Mouse (Mus musculus) layer of hippocampus, postnatal 25 days (tissue): Measurements from ENCODE around the gene Slc35a2. TPM values are rescaled to one million over a fixed set of nuclear protein-coding genes. Genes with fewer than 3 reads are reported as not detected.

ENCODE experiments used
- DNase-seq, 2 experiments: peaks; one replicate each; pipeline ENCODE4 v3.0.0; 2022; ENCODE audit warnings: mixed read lengths in 2 of 2, low spot score in 1 of 2; ENCODE audit errors: extremely low spot score in 1 of 2
- total RNA-seq, 2 experiments: library from RNA; stranded (reverse); gene quantifications; 2 replicates each; pipeline ENCODE4 v1.2.3; 2021

The Slc35a2 gene
- total RNA-seq, result 10 to 100 TPM; 44.7 to 45.9 TPM

DNA sequence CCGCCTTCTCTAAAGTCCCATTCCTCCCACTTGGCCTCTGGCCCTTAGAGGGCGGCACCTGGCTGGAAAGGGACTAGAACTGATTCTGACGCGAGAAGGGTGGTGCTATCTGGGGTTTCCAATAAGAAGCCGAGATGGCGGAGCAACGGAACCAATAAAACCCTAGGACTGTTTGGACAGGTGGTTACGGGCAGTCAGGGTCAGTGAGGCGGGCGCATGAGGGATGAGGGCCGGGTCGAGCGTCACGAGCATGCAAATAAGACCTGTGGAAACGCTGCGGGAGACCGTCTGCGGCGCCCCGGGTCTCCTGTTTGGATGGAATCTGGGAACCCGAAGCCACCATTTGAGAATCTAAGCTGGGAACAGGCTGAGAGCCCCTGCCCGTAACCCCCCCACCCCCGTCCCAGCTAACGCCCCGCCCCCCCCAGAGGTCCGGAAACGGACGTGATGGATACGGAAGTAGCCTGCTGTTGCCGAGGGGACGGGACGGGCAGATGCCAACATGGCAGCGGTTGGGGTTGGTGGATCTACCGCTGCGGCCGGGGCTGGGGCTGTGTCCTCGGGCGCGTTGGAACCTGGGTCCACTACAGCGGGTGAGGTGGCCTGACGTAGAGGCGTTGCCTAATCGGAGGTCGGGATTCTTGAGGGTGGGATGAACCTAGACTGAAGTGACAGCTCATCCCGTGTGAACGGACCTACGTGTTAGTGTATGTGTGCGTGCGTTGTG, at the start of gene Slc35a2:
Slc35a2 (plus strand) TSS at position 188 of the 727 bp plus-strand sequence.
- peak; percentile 44 to 59 for DNase-seq

- no peak for DNase-seq
Observed at GRCm38 (mm10) chrX:7837146-7837545, 46.7 kb upstream of the Slc35a2 start.

GRCm38 (mm10) chrX:7840842-7841162, 43.0 kb upstream of the Slc35a2 start:
- no peak for DNase-seq

DNA sequence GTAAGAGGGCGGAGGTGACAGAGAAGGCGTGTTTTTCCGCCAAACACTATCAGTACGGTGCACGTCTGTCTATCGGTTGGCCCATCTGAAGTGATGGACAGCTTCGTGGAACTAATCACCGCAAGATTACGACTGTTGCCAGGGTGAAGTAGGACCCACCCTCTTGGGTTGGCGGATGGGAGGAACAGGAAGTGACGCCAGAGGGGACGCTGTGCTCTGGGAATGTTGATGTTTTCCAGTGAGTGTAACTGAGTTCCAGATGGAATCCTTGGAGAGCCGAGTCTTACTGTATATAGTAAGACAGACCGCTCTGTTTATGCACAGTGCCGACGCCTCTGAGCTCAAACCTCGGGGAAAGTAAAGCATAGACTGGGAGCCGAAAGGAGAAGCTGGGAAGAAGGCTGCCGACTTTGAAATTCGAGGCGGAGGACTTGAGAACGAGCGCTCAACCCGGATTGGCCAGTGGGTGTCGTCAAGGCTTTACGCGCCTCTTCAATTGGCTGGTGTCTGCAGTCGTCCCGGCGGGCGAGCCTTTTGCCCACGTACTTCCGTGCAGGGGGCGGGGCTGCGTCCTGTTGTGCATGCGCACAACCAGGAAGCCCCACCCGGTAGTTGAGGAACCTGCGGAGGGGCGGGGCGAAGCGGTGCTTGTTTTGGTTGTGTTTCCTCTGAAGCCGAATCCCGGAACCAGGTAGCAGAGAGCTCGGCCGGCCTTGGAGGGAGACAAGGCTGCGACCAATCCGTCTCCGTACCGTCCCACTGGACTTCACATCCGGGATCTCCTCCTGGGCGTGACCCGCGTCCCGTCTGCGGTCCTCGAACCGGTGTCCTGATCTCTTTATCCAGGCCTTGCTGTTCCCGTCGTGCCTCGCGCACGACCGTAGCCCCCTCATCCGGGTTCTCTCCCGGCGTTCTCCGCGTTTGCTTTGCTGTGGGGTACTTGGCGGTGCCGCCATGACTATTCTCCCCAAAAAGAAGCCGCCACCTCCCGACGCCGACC, 42.4 kb upstream of the Slc35a2 start, which contains the start of gene Otud5:
Otud5 (plus strand) TSS at position 202 of the 1,000 bp plus-strand sequence.
- DNase-seq, result peak; percentile 73 to 74

- DNase-seq, result no peak
Observed at GRCm38 (mm10) chrX:7842318-7842717, 41.5 kb upstream of the Slc35a2 start.

DNA sequence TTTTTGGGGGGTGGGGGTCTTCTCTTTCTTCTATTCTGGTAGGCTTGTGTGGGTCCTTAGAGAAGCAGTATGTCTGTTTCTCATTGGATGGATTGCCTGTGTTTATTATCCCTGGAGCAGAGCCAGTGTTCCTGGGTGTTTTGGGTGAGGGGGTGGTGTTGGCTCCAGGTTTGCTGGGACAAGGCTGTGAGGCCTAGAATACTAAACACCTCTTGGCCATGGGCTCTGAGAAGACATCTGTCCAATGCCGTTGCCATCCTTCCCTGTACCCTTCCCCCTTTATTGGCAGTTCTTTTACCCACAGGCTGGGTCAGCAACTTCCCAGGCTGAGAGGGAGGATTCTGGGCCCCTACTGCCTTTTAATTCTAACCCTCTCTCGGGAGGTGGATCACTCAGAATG, 36.0 kb upstream of the Slc35a2 start:
- DNase-seq, result no peak

DNA sequence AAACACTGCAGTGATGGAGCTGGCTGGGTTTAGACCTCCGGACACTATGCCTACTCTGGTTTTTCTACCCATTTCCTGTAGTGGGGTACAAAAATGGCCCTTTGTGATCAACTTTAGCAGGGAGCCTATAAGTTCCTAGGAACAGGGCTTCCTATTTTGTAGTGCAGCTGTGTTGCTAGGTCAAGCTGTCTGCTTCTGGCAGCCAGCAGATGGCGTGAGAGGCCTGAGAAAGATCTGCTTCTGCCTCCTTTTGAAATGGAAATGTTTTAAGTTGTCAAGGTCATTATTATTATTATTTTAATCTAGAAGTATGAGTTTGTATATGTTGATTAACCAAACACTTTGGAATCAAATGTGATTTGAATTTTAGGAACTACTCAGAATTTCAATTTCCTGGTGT, 29.2 kb upstream of the Slc35a2 start:
- peak in 1 of 2 experiments; percentile 46 for DNase-seq

DNA sequence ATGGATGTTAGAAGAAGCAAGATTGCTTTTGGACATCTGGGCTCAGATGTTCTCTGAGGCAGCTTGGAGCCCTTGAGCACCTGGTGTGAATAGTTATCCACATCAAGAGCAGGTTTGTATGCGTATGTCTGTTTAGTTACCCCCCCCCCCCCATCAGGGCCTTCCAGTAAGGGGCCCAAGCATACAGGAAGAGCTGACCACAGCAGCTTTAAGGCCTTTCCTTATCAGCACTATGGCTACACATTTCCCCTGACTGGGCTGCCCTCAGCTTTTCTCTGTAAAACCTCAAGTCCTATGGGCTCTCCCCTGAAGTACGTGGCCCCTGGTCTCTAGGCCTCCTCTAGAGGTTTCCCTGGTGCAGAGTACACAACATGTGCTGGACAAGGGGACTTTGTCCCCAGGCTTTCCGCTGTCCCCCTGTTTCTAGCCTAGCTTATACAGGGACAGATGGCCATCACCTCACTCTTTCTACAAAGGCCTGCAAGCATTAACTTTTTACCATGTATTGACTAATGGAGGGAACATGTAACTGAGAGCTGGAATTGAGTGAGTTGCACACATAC, 24.6 kb upstream of the Slc35a2 start:
- DNase-seq, result no peak

DNA sequence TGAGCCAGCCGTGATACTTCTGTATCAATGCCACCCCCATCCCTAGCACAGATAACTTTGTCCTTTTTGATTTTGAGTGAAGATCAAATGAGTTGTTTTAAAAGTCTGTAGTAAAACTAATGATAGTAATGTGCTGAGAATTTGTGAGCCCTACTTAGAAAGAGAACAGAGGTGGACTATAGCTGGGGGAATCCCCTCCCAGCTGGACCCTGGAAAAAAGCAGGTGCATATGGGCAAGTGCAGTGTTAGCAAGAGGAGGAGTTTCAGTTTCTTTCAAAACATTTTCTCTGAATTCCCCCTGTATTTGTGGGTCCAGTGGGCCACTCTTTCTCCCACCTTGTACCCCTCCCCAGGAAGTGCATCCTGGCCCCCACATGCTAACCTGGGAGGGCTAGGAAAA, 20.6 kb upstream of the Slc35a2 start:
- DNase-seq, result no peak

DNA sequence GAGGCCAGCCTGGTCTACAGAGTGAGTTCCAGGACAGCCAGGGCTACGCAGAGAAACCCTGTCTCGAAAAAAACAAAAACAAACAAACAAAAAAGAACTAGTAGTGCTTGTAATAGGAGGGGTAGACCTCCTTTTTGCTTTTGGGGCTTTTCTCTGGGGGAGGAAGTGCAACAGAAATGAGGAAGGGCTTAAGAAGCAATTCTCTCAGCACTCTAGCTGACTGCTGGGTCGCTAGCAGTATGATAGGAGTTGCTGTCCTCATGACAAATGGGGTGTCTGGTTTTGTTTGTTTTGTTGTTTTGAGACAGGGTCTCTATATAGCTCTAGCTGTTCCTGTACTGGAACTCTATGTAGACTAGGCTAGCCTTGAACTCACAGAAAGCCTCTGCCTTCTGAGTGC, 19.3 kb upstream of the Slc35a2 start:
- no peak for DNase-seq

- no peak for DNase-seq
Observed at GRCm38 (mm10) chrX:7865343-7865742, 18.5 kb upstream of the Slc35a2 start.

DNA sequence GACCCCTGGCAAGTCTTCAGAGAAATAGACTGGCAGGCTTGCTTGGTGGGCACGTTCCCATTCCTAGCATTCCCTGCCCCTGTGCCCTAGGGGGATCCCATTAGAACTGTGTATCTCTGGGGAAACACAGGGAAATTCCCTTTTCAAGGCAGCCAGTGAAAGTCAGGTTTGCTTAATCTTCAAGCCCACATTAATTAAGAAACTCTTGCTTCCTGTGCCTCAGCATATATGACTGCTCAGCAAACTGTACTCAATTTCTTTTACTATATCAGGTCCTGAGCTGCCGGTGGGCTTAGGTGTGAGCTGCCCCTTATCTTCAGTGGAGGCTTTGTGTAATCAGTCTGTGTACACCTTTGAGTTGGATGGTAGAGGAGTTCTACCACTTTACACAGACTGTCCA, 18.0 kb upstream of the Slc35a2 start:
- DNase-seq, result no peak

DNA sequence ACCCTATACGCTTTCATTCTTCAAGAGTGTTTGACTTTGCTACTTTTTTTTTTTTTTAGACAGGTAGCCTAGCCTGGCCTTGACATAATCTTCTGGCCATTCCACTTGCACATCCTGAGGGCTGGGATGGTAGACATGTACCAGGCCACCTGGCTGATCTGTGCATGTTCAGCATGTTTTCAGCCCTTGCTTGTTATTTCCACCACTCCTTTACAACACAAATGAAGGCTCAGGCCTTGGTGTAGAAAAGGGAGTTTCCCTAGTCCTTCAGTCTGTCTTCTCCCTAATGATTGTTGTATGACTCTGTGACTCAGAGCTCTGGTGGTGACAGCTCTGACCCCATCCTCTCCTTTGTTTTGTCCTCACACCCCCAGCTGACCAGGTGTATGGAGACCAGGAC, 16.7 kb upstream of the Slc35a2 start:
- no peak for DNase-seq

GRCm38 (mm10) chrX:7868506-7868905, 15.3 kb upstream of the Slc35a2 start:
- no peak for DNase-seq

GRCm38 (mm10) chrX:7869826-7870225, 14.0 kb upstream of the Slc35a2 start:
- no peak for DNase-seq

DNA sequence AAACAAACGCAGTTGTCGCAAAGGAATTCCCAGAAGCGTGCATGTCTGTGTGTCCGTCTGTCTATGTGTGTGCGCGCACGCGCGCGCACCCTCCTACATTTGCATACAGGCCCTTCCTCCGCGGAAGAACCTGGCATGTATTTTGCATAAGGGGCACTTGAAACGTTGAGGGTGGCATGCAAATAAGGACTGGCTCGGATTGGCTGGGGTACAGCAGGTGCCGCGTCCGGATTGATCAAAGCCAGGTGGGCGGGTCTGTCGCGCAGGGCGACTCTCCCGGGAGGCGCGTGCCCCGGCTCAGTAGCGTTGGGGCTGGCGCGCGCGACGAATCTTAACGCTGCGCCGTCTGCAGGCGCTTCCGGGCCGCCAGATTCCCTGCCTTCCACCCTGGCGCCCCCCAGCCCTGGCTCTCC, 5.8 kb upstream of the Slc35a2 start, which contains the start of gene Pim2:
Pim2 (plus strand) TSS at position 256 of the 413 bp plus-strand sequence.
- peak; percentile 54 to 61 for DNase-seq

GRCm38 (mm10) chrX:7878495-7878894, 5.3 kb upstream of the Slc35a2 start:
- peak in 1 of 2 experiments; percentile 17 for DNase-seq

DNA sequence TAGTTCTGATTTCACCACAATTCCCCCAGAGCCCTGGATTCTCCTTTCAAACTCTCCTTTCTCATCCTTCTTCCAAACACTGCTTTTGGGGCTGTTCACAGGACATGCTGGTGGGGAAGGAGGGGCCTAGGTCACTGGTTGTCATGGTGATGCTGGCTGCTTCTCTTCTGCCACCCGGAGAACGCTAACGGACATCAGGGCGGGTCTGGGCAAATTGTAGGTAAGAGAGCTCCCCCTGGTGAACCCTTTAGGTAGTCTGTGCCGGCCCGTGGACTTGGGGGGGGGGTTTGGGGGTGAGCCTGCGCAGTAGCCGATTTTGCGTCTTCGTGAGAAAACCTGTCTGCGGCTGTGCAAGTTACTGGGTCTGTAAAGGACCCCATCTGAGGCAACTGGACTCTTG, 4.0 kb upstream of the Slc35a2 start:
- peak; percentile 29 to 33 for DNase-seq

DNA sequence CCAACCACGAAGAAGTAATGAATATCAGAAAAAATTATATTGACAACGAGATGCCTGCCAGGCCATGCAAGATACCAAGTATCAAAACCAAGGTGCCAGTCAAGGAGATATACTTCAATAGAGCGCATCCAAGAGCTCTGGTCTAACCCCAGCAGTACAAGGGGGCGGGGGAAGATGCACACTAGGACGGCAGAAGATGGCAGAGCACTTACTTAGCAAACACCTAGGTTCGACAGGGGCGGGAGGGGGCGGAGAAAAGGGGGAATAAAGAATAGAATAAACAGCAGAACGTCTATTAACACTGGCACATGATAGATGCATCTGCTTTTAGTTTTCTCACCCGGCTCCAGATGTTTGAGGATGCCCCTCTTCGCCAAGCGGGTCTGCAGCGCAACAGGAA, 14.4 kb downstream of the Slc35a2 start:
- no peak for DNase-seq

DNA sequence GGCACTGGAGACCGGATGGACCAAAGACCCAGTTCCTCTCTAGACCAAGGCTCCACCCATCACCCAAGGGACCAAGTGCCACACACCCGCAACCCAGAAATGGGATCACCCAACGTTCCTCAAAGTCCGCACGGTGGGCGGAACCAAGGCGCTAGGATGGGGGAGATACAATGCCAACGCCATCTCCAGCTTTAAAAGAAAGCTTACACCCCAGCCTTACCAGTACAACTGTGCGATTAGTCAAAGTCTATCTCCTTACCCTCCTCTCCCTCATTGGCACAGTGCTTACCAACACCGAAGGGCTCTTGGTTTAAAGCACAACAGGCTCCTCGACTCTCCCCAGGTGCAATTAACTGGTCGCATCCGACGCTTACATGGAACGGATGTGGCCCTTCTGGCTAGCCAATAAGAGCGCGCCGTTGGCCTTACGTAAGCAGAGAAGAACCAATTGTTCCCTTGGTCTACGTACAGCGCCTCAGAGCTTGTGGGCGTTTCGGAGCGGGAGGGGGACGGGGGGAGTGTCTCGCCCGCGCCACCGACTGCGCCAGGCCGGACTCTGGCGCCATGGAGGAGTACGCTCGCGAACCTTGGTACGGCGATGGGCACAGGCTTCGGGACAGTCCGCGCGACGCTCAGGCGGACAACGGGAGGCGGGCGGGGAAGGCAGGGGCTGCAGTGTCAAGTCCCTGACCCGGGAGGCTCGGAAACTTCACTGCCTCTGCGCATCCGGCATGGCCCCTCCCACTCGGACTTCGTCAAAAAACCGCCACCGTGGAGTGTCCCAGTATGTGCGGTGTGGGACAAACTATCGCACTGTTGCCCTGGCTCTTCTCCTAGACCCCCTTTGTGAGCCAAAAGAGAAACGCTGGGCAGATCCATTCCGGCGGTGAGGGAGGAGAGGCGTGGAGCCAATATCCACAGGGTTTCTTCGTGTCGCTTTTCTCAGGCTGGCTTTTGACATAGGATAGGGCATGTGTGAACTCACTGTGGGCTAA, 15.3 kb downstream of the Slc35a2 start, which contains the start of the genes Pqbp1 and Timm17b:
Pqbp1 (minus strand) TSS at position 390 of the 995 bp plus-strand sequence.
Timm17b (plus strand) TSS at position 478 of the 995 bp plus-strand sequence.
- peak; percentile 56 to 67 for DNase-seq
